Mouse (Mus musculus) embryonic stem cell, embryonic (primary cell): ENCODE measurements around the gene Klhl25.
"Not testable (repeated sequence)": the region's sequence is repeated elsewhere in the genome, so short reads cannot be mapped to it uniquely, and the experiment has no call there.

ENCODE experiments used
- CTCF ChIA-PET, 4 experiments: fragments of 300-600 bp in 2 of 4; fragments of 350-600 bp in 2 of 4; sonication (Branson Sonifier 250); formaldehyde crosslinking; loops; one replicate each; lab custom pipeline; 2022; ENCODE audit warnings: inconsistent platforms in 2 of 4; lab: Charles Lee
- POLR2A ChIA-PET, 4 experiments: fragments of 300-600 bp in 2 of 4; fragments of 350-600 bp in 2 of 4; sonication (Branson Sonifier 250); formaldehyde crosslinking; loops; one replicate each; lab custom pipeline; 2022; ENCODE audit warnings: antibody characterized with exemption in 4 of 4, inconsistent platforms in 1 of 4; lab: Charles Lee

The Klhl25 gene

DNA sequence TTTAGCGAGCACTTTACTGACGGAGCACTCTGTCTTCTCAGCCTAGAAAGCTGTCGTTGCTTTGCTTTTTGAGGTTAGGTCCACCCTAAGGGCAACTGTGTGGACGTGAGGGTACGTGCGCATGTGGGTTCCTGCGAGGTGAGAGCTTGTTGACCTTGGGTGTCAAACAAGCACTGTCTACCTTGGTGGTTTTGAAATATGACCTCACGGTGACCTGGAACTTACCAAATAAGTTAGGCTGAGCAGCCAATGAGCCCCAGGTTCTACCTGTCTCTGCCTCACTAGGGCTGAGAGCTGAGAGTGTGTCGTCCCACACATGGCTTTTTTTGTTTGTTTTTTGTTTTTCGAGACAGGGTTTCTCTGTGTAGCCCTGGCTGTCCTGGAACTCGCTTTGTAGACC, 8.1 kb downstream of the Klhl25 start:
- ChIA-PET CTCF (interaction anchor here in 3 of 4 experiments (0.9 to 1.2 kb wide), 3 partner anchors 9 to 54 kb away, joined by 3 read pairs; no protein-coding TSS in a partner anchor), POLR2A (interaction anchor here in 3 of 4 experiments (0.7 to 2.4 kb wide), 14 partner anchors 8 to 233 kb away, joined by 3 to 19 read pairs (median 4); partner anchors contain the start of gene Klhl25 (in 1 of the 3))

DNA sequence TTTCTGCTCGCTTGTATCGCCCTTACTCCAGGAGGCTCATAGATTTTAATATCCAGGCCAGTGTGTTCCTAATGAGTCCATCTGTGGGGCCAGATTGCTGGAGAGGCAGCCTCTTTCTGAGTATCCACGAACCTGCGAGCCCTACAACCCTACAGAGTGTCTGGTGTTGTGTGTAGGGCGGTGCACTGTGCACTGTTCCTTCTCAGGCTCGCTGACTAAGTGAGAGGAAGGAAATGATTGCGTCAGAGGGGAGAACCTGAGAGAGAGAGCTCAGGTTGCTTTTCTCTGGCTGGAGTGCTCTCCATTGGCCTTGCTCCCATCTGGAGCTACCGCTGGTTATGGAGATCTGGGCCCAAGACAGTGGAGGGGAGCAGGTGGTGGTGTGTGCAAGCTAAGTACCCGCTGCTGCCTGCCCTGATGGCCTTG, 11.7 kb downstream of the Klhl25 start:
- POLR2A ChIA-PET, result interaction anchor here in 1 of 4 experiments (1.2 kb wide), 1 partner anchor 10 kb away, joined by 3 read pairs; no protein-coding TSS in a partner anchor

DNA sequence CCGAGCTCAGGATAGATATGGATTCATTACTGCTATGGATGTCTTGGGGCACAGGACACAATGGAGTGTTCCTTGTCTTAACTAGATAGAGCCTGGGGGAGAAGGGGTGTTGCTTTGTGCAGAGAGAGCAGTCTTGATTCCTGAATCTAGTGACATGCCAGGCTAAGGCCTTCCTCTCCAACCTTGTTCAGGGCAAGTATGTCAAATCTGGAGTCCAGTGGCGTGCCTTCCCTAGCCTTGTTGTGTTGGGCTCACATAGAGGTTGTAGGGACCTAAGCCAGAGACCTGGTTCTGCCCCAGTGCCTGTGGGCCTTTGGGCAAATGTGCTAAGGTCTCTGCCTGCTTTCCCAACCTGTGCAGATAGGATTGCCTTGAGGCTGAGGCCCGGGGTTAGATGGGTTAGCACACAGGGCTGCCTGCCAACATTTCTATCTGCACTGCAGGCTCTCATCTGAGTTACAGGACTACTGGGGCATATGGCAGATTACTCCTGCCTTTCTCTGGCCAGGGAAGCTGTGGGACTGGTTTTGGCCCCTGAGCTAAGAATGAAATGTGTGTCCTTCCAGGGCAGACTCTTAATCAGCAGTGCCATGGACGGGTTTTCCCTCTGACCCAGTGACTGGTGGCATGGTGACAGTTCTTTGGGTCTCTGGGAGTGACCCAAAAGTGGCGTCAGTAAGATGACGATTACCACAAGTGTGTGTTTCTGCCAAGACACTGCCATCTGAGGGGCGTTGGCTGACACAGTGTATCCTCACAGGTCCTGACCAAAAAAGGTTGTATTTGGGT, 13.7 kb downstream of the Klhl25 start:
- CTCF ChIA-PET, POLR2A ChIA-PET: not testable (repeated sequence)

More for the DNA sequence above, 11.7 kb downstream of the Klhl25 start:
- CTCF ChIA-PET, result no interaction called here

DNA sequence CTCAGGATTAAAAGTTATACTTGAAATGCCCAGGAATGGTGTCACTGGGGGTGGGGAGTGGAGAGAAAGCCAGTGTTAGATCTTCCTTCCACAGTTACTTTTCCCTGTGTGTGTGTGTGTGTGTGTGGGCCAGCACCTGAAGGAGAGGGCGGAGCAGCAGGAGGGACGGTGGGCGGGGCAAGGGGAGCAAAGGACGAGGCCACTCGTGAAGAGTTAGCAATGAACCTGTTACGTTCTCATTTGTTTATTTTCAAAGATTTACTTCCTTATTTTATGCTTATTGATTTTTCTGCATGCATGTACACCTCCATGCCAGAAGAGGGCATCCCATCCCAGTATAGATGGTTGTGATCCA, 14.3 kb downstream of the Klhl25 start:
- POLR2A ChIA-PET, CTCF ChIA-PET: not testable (repeated sequence)

DNA sequence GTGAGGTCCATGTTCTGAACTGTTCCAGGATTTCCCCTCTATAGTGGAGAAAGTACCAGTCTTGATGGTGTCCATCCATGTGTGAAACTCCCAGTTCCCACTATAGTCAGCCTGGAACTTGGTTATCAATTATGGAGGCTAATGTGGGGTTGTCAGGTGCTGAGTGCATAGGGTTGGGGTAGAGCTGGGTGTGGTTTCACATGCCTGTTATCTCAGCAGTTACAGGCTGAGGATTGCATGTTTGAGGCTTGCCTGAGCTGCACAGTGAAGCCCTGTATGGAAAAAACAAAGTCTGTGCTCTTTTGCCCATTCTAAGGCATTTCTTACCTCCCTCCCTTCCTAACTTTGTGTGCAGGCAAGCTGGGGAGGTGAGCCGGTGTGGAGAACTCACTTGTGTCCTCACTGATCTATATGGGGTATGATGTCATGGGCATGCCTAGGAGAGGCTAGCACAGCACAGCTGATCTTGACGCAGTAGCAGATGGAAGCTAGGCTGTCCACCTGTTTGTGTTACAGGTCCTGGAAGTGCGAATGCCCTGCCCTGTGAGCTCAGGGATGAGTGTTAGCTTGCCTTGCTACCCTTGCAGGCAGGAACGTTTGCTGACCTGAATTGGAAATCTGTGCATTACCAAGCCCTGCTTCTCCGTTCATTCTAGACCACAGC, 15.3 kb downstream of the Klhl25 start:
- CTCF ChIA-PET, result not testable (repeated sequence)
- POLR2A ChIA-PET, result interaction anchor here in 2 of 4 experiments (0.9 to 1.5 kb wide), 4 partner anchors 93 to 111 kb away, joined by 3 to 6 read pairs (median 4); no protein-coding TSS in a partner anchor

DNA sequence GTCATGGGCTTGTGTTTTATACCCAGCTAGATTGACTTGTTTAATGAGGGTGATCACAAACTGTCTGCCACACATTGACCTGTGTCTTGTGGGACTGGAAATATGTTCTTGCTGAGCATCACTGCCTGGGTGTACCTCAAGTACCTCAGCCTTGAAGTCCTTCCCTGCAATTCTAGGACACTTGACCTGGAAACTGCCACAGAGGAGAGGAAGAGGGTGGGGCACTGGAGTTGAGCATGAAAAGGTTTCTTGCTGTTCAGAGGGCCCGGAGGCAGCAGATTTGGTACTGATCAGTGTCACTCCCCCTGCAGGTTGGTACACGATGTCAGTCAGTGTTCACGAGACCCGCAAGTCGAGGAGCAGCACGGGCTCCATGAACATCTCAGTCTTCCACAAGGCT, 16.9 kb downstream of the Klhl25 start:
- ChIA-PET POLR2A (interaction anchor here in 2 of 4 experiments (1.1 to 1.5 kb wide), 5 partner anchors 9 to 104 kb away, joined by 4 to 5 read pairs (median 4); no protein-coding TSS in a partner anchor), CTCF (no interaction called here)

DNA sequence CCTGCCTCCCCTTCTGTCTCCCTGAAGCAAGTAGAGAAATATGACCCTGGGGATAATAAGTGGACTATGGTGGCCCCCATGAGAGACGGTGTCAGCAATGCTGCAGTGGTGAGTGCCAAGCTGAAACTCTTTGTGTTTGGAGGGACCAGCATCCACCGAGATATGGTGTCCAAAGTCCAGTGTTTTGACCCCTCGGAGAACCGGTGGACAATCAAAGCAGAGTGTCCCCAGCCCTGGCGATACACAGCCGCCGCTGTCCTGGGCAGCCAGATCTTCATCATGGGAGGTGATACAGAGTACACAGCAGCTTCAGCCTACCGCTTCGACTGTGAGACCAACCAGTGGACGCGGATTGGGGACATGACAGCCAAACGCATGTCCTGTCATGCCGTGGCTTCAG, 18.4 kb downstream of the Klhl25 start:
- POLR2A ChIA-PET, result interaction anchor here in 2 of 4 experiments (1.2 to 1.4 kb wide), 2 partner anchors 10 to 18 kb away, joined by 3 to 4 read pairs; no protein-coding TSS in a partner anchor
- CTCF ChIA-PET, result interaction anchor here in 1 of 4 experiments (0.8 kb wide), 1 partner anchor 110 kb away, joined by 4 read pairs; no protein-coding TSS in a partner anchor

DNA sequence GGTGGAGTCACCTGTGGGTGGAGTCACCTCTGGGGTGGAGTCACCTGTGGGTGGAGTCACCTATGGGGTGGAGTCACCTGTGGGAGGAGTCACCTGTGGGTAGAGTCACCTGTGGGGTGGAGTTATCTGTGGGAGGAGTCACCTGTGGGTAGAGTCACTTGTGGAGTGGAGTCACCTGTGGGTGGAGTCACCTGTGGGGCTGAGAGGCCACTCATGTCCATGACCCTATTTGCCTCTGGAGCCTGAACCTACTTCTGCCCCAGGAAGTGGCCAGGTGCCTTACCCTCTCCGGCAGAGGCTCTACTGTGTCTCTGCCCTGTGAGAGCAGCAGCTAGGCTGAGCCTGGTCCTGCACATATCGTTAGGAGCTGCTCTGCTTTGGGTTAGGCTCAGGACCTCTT, 20.6 kb downstream of the Klhl25 start:
- POLR2A ChIA-PET, result interaction anchor here in 3 of 4 experiments (0.6 to 1.8 kb wide), 9 partner anchors 9 to 492 kb away, joined by 3 to 8 read pairs (median 3); no protein-coding TSS in a partner anchor

DNA sequence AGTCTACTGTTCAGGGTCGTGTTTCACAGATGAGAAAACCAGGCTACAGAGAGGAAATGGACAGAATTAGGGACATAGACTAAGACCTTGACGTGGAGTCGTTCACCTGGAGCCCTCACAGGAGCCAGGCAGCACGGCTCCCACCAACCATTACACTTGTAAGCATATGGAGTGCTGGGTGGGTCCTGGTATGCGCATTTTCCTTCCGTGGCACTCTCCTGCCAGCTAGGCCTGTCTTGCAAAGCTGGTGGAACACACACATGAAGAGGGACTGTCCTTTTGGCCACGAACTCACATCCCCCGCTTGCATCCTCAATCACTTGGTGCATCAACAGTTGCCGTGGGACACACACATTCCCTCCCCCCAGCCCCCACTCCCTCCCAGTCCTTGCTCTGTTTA, 22.4 kb downstream of the Klhl25 start:
- ChIA-PET POLR2A (interaction anchor here in 1 of 4 experiments (1.2 to 1.7 kb wide), 4 partner anchors 17 to 50 kb away, joined by 3 to 4 read pairs (median 3); partner anchors contain the start of gene Klhl25), CTCF (interaction anchor here in 3 of 4 experiments (0.7 to 2.6 kb wide), 3 partner anchors 10 to 125 kb away, joined by 3 to 14 read pairs (median 3); no protein-coding TSS in a partner anchor)

More for the DNA sequence above, 20.6 kb downstream of the Klhl25 start:
- CTCF ChIA-PET, result interaction anchor here in 1 of 4 experiments (0.7 to 0.9 kb wide), 2 partner anchors 41 to 225 kb away, joined by 3 to 5 read pairs; no protein-coding TSS in a partner anchor

DNA sequence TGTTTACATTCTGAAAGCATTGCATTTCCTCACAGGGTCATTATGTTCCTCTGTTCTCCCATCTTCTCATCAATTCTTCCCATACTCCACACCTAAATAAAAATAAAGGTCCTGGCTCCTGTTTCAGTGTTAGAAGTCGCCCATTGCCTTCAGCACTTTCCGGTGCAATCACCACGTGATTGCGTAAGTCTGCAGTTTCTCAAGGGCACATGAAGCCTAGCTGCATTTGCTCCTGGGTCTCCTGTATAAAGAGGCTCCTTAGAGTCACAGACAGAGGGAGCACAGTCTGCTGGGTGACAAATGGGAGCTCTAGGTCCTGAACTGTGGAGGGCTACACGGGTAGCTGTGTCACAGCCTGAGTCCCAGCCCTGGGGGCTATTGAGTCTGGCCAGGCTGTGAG, 24.1 kb downstream of the Klhl25 start:
- ChIA-PET CTCF (interaction anchor here in 3 of 4 experiments (0.7 to 2.6 kb wide), 5 partner anchors 8 to 134 kb away, joined by 3 to 14 read pairs (median 3); no protein-coding TSS in a partner anchor), POLR2A (interaction anchor here in 3 of 4 experiments (0.6 to 1.6 kb wide), 5 partner anchors 8 to 1181 kb away, joined by 3 to 5 read pairs (median 3); no protein-coding TSS in a partner anchor)

DNA sequence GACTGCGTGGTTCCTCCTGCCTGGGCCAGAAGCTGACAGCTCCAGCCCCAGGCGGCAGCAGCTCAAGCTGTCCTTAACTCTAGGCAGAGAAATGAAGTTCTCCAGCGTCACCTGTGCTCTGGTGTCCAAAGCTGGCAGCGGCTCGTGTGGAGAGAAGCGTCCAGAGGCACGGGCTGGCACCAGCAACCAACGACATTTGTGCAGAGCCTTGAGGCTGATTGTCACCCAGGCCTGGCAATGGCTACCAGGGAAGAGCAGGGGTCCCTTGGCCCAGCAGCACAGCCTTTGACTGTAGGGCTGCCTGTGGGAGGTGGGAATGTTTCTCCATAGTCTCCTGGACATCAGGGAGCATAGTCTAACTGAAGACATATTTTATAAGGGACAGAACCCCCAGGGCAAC, 24.6 kb downstream of the Klhl25 start:
- ChIA-PET POLR2A (interaction anchor here in 3 of 4 experiments (0.7 to 1.6 kb wide), 4 partner anchors 8 to 1180 kb away, joined by 3 to 4 read pairs (median 3); no protein-coding TSS in a partner anchor), CTCF (interaction anchor here in 3 of 4 experiments (0.6 to 2.6 kb wide), 6 partner anchors 8 to 134 kb away, joined by 3 to 14 read pairs (median 4); no protein-coding TSS in a partner anchor)

DNA sequence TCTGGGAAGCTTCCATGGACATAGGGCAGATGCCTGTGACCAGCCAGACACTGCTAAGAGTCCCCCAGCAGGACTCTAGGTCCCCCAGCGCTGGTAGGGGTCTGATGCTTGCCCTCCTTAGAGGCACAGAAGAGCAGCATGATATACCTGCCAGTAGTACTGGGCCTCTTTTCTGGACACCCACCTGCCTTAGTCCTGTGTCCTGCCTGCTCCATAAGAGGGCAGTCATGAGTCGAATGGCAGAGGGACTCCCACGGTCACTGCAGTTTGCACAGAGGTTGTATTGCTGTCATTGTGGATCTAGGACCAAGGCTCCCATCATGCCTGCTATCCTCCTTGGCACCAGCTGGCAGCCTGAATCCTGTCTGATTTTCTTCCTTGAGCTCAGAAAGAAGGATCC, 25.1 kb downstream of the Klhl25 start:
- POLR2A ChIA-PET, result interaction anchor here in 3 of 4 experiments (0.7 to 1.6 kb wide), 5 partner anchors 9 to 1180 kb away, joined by 3 to 4 read pairs (median 3); no protein-coding TSS in a partner anchor

DNA sequence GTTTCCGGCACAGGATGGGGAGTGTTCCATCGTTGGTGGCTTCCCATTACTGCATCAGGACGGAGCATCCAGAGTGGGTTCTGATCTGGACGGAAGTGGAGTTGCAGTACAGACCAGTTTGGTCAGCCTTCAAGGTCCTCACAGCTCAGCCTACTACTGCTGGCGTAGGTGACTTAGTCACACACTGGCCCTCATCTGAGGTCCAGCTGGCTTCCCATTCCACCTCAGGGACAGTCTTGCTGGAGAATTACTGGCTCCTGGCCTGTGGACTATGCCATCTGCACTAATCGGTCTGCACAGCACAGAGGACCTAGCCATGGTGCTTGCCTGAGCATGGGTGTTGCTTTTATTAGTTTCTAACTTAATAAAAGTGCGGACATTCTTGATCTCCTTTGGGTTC, 25.6 kb downstream of the Klhl25 start:
- ChIA-PET POLR2A (interaction anchor here in 1 of 4 experiments (1.0 to 1.6 kb wide), 2 partner anchors 9 to 46 kb away, joined by 3 to 4 read pairs; no protein-coding TSS in a partner anchor), CTCF (interaction anchor here in 1 of 4 experiments (1.1 kb wide), 1 partner anchor 17 kb away, joined by 3 read pairs; no protein-coding TSS in a partner anchor)

More for the DNA sequence above, 25.1 kb downstream of the Klhl25 start:
- CTCF ChIA-PET, result interaction anchor here in 2 of 4 experiments (0.6 to 1.2 kb wide), 3 partner anchors 121 to 135 kb away, joined by 3 to 6 read pairs (median 5); no protein-coding TSS in a partner anchor

DNA sequence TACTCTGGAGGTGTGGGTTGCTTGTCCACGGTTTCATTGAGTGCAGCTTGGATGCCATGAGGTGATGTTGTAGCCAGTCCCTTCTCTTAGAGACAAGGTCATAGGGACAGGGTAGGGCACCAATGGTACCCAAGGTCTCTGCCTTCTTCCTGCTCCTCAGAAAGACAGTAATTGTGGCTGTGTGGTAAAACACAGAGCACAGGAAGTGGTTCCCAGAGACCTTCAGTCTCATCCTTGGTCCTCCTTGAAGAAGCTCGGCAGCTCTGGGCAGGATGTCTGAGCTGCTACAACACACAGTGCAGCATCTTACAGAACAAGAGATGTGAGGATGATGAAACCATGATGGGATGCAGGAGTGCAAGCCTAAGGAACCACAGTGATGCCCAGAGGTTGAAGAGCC, 31.3 kb downstream of the Klhl25 start:
- ChIA-PET CTCF (interaction anchor here in 3 of 4 experiments (0.6 to 2.4 kb wide), 5 partner anchors 31 to 292 kb away, joined by 3 to 11 read pairs (median 3); no protein-coding TSS in a partner anchor), POLR2A (interaction anchor here in 1 of 4 experiments (1.2 kb wide), 1 partner anchor 108 kb away, joined by 4 read pairs; no protein-coding TSS in a partner anchor)

DNA sequence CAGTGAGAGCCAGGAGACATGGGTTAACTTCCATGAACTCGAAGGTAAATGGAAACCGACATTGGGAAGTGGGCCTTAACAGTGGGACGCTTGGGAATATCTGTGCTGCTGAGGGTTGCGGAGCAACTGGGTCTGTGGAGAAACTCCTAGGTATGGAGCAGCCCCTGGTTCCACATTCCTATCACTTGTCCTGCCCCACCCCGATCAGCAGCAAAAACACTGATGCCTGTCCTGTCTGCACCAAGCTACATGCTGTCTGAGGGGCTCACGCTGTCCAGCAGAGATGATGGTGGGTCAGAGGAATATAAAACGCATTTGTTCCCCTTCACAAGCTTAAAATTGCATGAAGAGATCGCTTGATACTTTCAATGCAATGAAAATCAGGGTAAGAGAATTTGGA, 32.1 kb downstream of the Klhl25 start:
- CTCF ChIA-PET, result interaction anchor here (0.6 to 2.4 kb wide), 35 partner anchors 9 to 509 kb away, joined by 3 to 14 read pairs (median 3); partner anchors contain the start of gene Klhl25 (in 1 of the 4)
- POLR2A ChIA-PET, result interaction anchor here in 2 of 4 experiments (0.9 to 1.2 kb wide), 4 partner anchors 16 to 53 kb away, joined by 3 to 4 read pairs (median 4); partner anchors contain the start of gene Klhl25 (in 1 of the 2)

DNA sequence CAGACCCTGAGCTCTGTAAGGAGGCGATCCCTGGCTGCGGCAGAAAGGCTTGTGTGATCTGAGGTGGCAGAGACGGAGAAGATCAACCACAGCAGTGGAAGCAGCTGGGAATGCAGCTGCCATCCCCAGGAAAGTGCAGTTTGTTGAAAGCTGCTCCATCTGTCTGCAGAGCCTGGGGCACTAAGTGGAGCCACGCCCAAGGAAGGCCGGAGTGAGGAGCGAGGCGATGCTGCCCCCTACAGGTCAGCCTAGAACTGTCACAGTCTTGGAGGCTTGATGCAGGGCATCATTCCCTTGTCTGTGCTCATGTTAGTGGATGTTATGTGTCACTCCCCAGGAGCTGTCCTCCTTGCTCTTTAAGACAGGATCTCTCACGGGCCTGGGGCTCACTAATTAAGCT, 32.5 kb downstream of the Klhl25 start:
- CTCF ChIA-PET, result interaction anchor here (0.5 to 2.4 kb wide), 40 partner anchors 9 to 510 kb away, joined by 3 to 14 read pairs (median 3); partner anchors contain the start of gene Klhl25 (in 1 of the 4)
- POLR2A ChIA-PET, result interaction anchor here in 2 of 4 experiments (0.9 to 1.2 kb wide), 4 partner anchors 16 to 53 kb away, joined by 3 to 4 read pairs (median 4); partner anchors contain the start of gene Klhl25 (in 1 of the 2)

DNA sequence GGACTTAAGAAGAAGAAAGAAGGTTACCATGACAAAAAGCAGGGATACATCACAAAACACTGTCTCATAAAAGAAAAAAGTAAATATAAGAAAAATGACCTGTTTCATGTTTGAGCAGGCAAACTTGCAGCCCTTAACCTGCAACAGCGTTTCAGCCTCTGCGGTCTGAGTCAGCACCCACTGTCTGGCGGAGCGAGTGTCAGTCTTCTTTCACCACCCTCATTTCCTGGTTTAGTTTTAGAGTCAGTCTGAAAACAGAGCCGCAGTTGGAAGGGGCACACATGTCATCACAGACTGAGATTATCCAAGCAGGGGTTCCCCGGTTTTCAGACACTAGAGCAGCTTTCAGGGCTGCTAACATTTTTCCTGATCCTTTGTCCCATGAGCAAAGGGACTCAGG, 33.3 kb downstream of the Klhl25 start:
- ChIA-PET CTCF (interaction anchor here (0.5 to 2.4 kb wide), 21 partner anchors 10 to 511 kb away, joined by 3 to 14 read pairs (median 5); no protein-coding TSS in a partner anchor), POLR2A (interaction anchor here in 2 of 4 experiments (0.6 to 1.2 kb wide), 2 partner anchors 17 to 85 kb away, joined by 4 to 5 read pairs; no protein-coding TSS in a partner anchor)
